Mouse (Mus musculus) ZHBTc4 (cell line): ENCODE data around the gene Ppp6r1.

ENCODE experiments used
- DNase-seq: peaks from one replicate; pipeline ENCODE4 v3.0.0-alpha.2; 2011; ENCODE audit warnings: low read depth, low spot score

Ppp6r1 gene

GRCm38 (mm10) chr7:4658128-4658907 lies 501 bp downstream of the Ppp6r1 start:
- DNase-seq = no peak

- DNase-seq = no peak
These were observed 1.2 kb downstream of the Ppp6r1 start for GRCm38 (mm10) chr7:4657521-4658127.

- no peak for DNase-seq
These were observed 2.0 kb downstream of the Ppp6r1 start for GRCm38 (mm10) chr7:4656818-4657217.

DNA sequence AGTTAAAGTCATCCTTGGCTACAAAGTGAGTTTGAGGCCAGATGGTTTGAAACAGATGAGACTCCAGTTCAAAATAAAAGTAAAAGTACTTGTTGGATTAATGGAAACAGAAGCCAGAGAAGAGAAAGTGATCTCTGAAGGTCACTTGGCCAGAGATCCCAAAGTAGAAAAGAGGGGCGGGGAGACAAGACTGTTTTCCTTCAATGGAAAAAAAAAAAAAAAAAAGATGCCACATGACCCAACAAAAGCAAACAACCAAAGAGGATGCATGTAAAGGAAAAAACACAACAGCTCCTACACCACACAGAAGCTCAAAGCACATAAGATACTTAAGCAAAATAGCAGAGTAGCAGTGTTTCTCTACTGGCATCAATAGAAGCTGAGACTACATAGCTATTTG lies 2.9 kb downstream of the Ppp6r1 start:
- no peak for DNase-seq

GRCm38 (mm10) chr7:4655393-4655792 lies 3.4 kb downstream of the Ppp6r1 start:
- DNase-seq = no peak

DNA sequence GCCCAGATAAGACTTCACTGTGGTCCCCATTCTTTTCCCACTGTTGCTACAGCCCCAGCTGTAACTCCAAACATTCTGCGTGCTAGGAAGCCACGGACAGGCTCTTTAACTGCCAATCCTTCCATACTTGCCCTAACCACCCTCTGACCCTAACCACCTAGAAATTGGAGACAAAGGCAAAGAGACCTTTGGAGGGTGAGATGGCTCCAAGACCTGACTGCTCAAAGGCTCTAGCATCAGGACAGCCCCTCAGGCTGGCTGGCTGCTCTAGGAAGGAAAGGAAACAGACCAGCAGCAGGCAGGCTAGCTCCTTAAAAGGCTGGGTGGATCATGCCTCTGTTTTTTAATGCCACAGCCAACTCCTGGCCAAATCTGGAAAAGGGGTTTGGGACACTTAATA lies 4.6 kb downstream of the Ppp6r1 start:
- no peak for DNase-seq

GRCm38 (mm10) chr7:4653780-4654179 lies 5.0 kb downstream of the Ppp6r1 start:
- DNase-seq = no peak

DNA sequence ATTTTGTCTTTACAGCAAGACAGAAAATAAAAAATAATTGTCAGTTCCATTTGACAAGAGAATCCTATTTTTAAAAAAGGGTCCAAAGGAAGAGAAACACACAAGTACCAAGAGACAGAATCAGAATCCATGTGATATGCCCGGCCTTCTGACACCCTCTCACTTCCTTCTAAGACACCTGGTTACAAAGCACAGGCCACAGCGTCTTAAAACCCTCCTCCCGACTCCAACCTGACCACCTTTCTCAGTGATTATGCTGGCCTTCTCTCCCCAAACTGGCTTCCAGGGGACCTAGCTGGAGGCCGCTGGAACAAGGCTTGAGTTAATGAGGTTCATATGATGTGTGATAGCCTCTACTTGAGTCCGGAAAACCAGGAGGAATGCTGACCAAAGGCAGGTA lies 5.5 kb downstream of the Ppp6r1 start:
- DNase-seq = no peak

- no peak for DNase-seq
These were observed 6.1 kb downstream of the Ppp6r1 start for GRCm38 (mm10) chr7:4652726-4653125.

GRCm38 (mm10) chr7:4651581-4651980 lies 7.2 kb downstream of the Ppp6r1 start:
- peak; percentile 50 for DNase-seq

GRCm38 (mm10) chr7:4647992-4648391 lies 10.8 kb downstream of the Ppp6r1 start:
- DNase-seq = no peak

- no peak for DNase-seq
These were observed 11.5 kb downstream of the Ppp6r1 start for GRCm38 (mm10) chr7:4647291-4647690.

DNA sequence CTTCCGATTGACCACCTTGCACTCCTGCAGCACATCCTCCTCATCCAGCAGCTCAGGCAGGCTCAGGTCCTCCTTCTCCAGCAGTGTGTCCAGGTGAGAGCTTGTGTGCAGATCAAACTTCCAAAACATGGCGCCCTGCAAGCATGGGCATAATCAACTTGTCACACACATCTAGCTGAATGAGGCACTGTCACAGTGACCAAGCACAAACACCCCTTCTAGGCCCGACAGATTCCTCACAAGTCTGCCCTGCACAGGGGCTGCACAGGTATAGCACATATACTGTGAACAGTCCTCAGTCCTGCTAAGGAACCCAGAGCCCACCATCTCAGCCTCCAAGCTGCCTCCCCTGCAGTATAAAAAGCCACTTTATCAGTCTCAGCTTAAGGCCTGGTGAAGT lies 12.0 kb downstream of the Ppp6r1 start:
- no peak for DNase-seq

DNA sequence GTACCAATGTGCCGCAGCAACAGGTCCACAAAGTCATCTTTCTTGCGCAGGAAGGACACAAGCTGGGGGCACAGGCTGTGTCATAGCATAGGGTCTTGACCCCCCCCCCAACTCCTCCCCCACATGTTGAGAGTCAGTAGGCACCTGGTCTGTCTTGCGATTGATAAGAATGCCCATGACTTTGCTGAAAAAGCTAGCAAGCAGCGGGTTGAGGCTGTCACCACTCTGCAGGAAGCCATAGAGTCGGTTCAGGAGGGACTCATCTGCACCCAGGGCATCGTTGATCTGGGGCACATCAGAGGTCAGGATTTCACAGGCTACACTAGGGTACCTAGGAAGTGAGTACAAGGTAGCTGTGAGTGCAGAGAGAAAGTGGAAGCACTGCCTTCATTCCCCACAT lies 15.6 kb downstream of the Ppp6r1 start:
- DNase-seq = no peak

DNA sequence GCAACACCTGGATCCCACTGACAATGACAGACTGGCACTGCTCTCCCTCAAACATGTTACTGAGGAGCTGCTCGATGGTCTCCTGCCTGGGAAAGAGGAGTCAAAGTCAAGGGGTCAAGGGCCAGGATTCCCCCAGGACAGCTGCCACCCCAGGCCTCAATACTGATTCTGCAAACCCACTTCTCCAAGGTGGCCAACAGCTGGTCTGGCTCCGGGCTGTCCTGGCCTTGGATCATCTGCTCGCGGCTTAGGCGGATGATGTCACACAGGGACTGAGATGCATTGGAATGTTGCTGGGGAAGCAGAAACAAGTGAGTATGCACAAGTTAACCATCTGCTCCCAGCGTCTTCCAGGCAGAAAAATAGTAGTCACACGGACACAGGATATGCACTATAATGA lies 16.9 kb downstream of the Ppp6r1 start:
- no peak for DNase-seq

DNA sequence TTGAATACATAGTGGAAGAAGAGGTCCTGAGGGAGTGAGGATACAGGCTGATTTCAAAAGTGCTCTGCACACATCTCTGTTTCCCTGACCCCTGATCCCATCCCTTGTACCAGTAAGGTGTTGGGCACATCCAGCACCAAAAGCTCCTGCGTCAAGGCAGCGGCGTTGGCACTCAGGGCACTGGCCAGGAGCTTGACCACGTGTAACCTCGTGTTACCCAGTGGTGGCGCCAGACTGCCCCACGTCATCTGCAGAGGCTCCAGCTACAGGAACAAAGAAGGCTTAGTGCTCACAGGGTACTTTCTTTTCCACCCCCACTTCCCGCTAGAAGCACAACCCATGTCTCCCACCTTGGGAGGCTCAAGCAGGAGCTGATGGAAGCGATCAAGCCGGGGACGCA lies 17.7 kb downstream of the Ppp6r1 start:
- no peak for DNase-seq

DNA sequence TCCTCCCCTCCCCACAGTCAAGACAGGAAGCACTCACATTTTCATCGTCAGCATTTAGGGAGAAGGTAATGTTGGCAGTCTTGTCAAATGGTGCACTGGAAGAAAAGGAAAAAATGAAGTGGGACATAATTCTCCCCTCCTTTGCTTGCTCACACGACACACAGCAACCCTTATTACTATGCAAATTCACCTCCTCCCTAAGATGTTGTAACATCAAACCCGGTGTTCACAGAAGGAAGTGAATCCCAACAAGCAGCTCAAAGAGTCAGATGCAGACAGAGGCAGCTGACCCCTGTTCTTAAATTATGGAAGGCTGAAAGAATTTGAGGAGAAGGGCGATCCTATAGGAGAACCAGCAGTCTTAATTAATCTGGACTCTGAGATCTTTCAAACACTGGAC lies 22.6 kb downstream of the Ppp6r1 start:
- no peak for DNase-seq

DNA sequence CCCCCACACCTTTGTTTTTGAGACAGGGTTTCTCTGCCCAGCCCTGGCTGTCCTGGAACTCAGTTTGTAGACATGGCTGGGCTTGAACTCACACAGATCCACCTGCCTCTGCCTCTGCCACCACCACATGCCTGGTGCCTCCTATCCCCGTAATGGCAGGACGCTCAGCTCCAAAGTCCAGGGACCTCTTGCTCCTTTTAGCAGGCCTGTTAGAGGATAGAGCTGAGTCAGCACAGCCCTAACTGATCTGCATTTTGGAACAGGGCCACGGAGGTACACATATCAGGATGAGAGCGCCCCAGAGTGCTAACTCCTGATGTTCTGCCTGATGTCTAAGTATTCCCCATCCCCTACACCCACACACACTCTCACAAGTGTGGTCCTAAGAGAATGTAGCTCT lies 27.8 kb downstream of the Ppp6r1 start, which contains the start of gene Tmem86b:
Tmem86b (minus strand) TSS at position 392 of the 400 bp plus-strand sequence.
- DNase-seq = no peak

DNA sequence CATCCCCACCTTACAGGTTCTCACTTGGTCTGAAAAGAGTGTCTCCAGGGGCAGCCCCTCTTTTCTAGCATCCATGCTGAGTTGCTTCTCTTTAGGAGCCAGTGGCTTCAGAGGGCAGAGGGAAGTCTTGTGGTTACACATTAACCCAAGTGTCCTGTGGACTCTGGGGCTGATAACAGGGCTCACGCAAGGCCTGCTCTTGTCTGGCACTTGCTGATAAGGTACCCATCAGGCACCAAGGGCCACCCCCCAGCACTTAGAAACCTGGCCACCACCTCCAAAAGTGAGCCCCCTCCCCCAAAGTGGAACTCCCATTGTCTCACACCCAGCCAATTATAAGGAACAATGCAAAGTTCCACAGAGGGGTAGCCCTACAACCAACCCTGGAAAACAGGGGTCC lies 28.6 kb downstream of the Ppp6r1 start:
- DNase-seq = no peak

DNA sequence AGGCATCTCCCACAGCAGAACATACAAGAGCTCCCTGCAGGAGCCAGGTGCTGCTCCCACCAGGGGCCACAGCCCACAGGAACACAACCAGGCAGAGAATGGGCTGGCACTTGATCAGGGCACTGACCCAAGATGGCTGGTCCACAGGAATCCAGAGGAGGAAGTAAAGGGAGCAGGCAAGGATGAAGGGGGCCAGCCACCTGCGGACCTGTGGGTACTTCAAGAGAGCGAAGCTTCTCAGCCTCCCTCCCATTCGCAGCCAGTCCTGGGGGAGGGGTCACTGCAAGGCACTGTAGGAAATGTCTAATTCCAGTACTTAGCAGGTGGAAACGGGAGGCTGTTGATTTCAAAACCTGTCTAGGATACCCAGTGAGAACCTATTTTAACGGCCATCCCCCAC lies 29.2 kb downstream of the Ppp6r1 start:
- no peak for DNase-seq

GRCm38 (mm10) chr7:4625928-4626327 lies 32.9 kb downstream of the Ppp6r1 start:
- no peak for DNase-seq

DNA sequence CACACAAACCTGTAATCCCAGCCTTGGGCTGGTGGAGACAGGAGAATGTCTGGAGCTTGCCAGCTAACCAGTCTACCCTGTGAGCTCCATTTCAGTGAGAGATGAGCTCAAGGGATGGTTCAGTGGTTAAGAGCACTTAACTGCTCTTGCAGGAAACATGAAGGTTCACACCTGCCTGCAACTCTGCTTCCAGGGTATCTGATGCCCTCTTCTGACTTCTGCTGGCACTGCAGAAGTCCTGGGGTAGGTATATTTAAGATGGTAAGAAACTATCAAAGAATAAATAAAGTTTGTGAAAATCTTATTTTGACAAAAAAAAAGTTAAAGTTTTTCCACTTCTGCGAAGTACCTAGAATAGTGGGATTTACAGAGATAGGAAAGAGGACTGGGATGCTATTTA lies 34.5 kb downstream of the Ppp6r1 start:
- peak; percentile 12 for DNase-seq

DNA sequence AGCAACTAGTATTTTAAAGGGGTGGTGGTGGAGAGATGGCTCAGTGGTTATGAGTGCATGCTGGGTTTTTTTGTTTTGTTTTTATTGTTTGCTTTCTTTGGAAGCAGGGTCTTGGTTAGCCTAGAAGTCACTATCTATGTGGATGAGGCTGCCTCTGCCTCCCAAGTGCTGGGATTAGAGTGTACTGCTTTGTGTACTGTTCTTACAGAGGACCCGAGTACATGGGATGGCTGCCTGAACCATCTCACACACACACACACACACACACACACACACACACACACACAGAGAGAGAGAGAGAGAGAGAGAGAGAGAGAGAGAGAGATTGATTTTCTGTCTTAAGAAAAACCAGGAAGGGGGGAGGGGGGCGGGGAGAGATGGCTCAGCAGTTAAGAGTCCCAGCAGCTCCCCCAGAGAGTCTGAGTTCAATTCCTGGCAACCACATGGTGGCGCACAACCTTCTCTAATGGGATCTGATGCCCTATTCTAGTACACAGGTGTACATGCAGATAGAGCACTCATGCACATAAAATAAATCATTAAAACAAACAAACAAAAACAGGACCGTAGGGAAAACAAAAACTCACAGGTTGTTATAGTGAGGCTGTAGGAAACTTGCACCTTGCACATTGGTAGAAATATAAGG lies 35.2 kb downstream of the Ppp6r1 start:
- DNase-seq = peak; percentile 75
